Mouse (Mus musculus): ENCODE data around the gene Fars2. TPM values are rescaled to one million over a fixed set of nuclear protein-coding genes. Genes with fewer than 3 reads are reported as not detected.

The Fars2 gene
- polyA plus RNA-seq, 1 experiment = 123 TPM

DNA sequence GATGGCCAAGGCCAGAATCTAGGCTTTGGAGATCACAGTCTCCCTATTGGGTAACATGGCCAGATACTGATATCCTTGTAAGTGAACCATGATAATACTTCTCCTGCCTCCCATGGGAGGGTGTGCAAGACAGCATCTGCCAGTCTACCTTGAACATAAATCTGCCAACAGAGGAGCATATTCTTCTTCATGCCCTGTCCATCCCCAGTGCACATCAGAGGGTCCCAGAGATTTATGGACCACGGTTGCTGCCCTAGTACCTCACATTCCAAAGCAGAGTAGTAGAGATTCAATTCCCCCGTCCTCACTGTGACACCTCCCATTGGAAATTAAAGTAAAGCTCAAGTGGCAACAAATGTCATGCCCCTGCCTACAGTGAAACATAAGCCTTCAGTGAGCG, 361.0 kb downstream of the Fars2 start:
- no peaks in the 10 kb centered on the region for H3K4me1 ChIP-seq (ENCODE audit: control insufficient read depth, insufficient read depth, low read length)
- TF ChIP-seq POLR2A (IDR thresholded peaks at IDR 0.05; ENCODE audit: control insufficient read depth, low read depth, low read length) (no peak), CTCF (IDR thresholded peaks at IDR 0.05; ENCODE audit: control insufficient read depth, insufficient read depth, insufficient replicate concordance, low read depth, low read length) (no peak)

GRCm38 (mm10) chr13:36480101-36480500, 362.9 kb downstream of the Fars2 start:
- no peaks in the 10 kb centered on the region for H3K4me1 ChIP-seq (ENCODE audit: control insufficient read depth, insufficient read depth, low read length)
- no peaks in the 10 kb centered on the region for H3K36me3 ChIP-seq (ENCODE audit: control insufficient read depth, insufficient read depth, low read length)
- no peaks in the 10 kb centered on the region for H3K27me3 ChIP-seq (ENCODE audit: control insufficient read depth, insufficient read depth, low read length)
- no peak overlapping the region for H3K4me3 ChIP-seq (ENCODE audit: control insufficient read depth, low read depth, low read length)
- TF ChIP-seq CTCF (IDR thresholded peaks at IDR 0.05; ENCODE audit: control insufficient read depth, insufficient read depth, insufficient replicate concordance, low read depth, low read length) = no peak
- no peak for TF ChIP-seq POLR2A (IDR thresholded peaks at IDR 0.05; ENCODE audit: control insufficient read depth, low read depth, low read length)
- H3K27ac ChIP-seq (ENCODE audit: control insufficient read depth, insufficient read depth, low read depth, low read length) = no peak overlapping the region

More for the DNA sequence above, 361.0 kb downstream of the Fars2 start:
- no peak overlapping the region for H3K4me3 ChIP-seq (ENCODE audit: control insufficient read depth, low read depth, low read length)
- no peaks in the 10 kb centered on the region for H3K36me3 ChIP-seq (ENCODE audit: control insufficient read depth, insufficient read depth, low read length)
- no peak overlapping the region for H3K27ac ChIP-seq (ENCODE audit: control insufficient read depth, insufficient read depth, low read depth, low read length)
- no peaks in the 10 kb centered on the region for H3K27me3 ChIP-seq (ENCODE audit: control insufficient read depth, insufficient read depth, low read length)

DNA sequence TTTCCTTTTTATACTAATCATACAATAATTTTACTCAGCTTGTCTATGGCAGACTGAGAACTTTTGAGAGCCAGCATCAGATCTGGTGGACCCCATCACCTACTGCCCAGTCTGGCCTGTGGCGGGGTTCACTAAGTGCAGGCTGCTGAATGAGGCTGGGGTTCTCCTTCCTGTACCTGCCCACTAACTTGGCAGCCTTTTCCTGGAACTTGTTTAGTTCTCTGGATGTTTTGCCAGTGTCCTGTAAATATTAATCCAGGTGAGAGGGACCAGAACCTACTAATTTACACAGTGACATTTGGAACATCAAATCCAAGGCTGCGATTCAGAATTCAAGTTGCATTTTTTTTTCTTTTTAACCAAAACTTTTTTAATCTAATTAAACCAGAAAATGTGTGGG, 367.2 kb downstream of the Fars2 start:
- no peak for TF ChIP-seq CTCF (IDR thresholded peaks at IDR 0.05; ENCODE audit: control insufficient read depth, insufficient read depth, insufficient replicate concordance, low read depth, low read length)
- no peak for TF ChIP-seq POLR2A (IDR thresholded peaks at IDR 0.05; ENCODE audit: control insufficient read depth, low read depth, low read length)
- Histone ChIP-seq H3K36me3 (ENCODE audit: control insufficient read depth, insufficient read depth, low read length) (no peaks in the 10 kb centered on the region), H3K4me1 (ENCODE audit: control insufficient read depth, insufficient read depth, low read length) (no peaks in the 10 kb centered on the region), H3K27ac (ENCODE audit: control insufficient read depth, insufficient read depth, low read depth, low read length) (no peak overlapping the region), H3K4me3 (ENCODE audit: control insufficient read depth, low read depth, low read length) (no peak overlapping the region), H3K27me3 (ENCODE audit: control insufficient read depth, insufficient read depth, low read length) (no peaks in the 10 kb centered on the region)

DNA sequence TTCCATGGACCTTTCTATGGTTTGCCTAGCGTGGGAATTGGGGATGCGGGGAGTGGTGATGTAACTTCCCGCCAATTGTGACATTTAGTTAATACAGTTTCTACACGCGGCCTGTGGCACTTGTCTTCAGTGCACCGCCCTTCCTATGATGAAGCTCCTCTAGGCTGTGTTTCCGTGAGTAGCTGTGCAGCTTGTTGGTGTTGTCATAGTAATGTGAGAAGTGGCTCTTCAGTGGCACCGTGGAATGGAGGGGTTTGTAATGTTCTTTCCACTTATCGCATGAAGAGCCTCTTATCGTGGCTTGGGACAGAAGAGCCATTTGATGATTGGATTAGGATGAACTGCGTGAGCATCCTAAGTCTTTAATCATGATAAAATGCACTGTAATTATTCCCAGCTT, 369.5 kb downstream of the Fars2 start:
- H3K27ac ChIP-seq (ENCODE audit: control insufficient read depth, insufficient read depth, low read depth, low read length) = no peak overlapping the region
- no peaks in the 10 kb centered on the region for H3K27me3 ChIP-seq (ENCODE audit: control insufficient read depth, insufficient read depth, low read length)
- no peaks in the 10 kb centered on the region for H3K4me1 ChIP-seq (ENCODE audit: control insufficient read depth, insufficient read depth, low read length)
- no peaks in the 10 kb centered on the region for H3K36me3 ChIP-seq (ENCODE audit: control insufficient read depth, insufficient read depth, low read length)
- H3K4me3 ChIP-seq (ENCODE audit: control insufficient read depth, low read depth, low read length) = no peak overlapping the region
- TF ChIP-seq POLR2A (IDR thresholded peaks at IDR 0.05; ENCODE audit: control insufficient read depth, low read depth, low read length) (no peak), CTCF (IDR thresholded peaks at IDR 0.05; ENCODE audit: control insufficient read depth, insufficient read depth, insufficient replicate concordance, low read depth, low read length) (no peak)

DNA sequence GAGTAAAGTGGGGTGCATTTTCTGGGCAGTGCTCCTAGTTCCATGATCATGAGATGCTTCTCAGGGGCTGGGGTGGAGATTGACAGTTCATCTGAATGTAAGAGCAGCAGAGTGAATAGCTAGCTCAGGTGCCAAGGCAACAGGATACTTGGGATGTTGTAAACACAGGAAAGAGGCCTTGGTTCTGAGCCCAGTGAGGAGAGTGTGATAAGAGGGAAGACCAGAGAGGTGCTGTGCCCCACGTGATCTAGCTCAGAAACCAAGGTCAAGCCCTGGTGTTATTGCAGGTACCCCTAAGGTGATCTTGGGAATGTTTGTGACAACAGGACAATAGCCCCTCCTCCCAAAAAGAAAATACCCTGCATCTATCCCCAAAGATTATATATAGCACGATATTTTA, 372.2 kb downstream of the Fars2 start:
- H3K4me1 ChIP-seq (ENCODE audit: control insufficient read depth, insufficient read depth, low read length) = no peaks in the 10 kb centered on the region
- no peak overlapping the region for H3K27ac ChIP-seq (ENCODE audit: control insufficient read depth, insufficient read depth, low read depth, low read length)
- H3K27me3 ChIP-seq (ENCODE audit: control insufficient read depth, insufficient read depth, low read length) = no peaks in the 10 kb centered on the region
- no peaks in the 10 kb centered on the region for H3K36me3 ChIP-seq (ENCODE audit: control insufficient read depth, insufficient read depth, low read length)
- H3K4me3 ChIP-seq (ENCODE audit: control insufficient read depth, low read depth, low read length) = no peak overlapping the region
- TF ChIP-seq CTCF (IDR thresholded peaks at IDR 0.05; ENCODE audit: control insufficient read depth, insufficient read depth, insufficient replicate concordance, low read depth, low read length) (no peak), POLR2A (IDR thresholded peaks at IDR 0.05; ENCODE audit: control insufficient read depth, low read depth, low read length) (no peak)

- Histone ChIP-seq H3K36me3 (ENCODE audit: control insufficient read depth, insufficient read depth, low read length) (no peaks in the 10 kb centered on the region), H3K27me3 (ENCODE audit: control insufficient read depth, insufficient read depth, low read length) (no peaks in the 10 kb centered on the region), H3K4me3 (ENCODE audit: control insufficient read depth, low read depth, low read length) (no peak overlapping the region), H3K27ac (ENCODE audit: control insufficient read depth, insufficient read depth, low read depth, low read length) (no peak overlapping the region), H3K4me1 (ENCODE audit: control insufficient read depth, insufficient read depth, low read length) (no peaks in the 10 kb centered on the region)
- TF ChIP-seq CTCF (IDR thresholded peaks at IDR 0.05; ENCODE audit: control insufficient read depth, insufficient read depth, insufficient replicate concordance, low read depth, low read length) (no peak), POLR2A (IDR thresholded peaks at IDR 0.05; ENCODE audit: control insufficient read depth, low read depth, low read length) (no peak)
Observed at GRCm38 (mm10) chr13:36490612-36491011, 373.4 kb downstream of the Fars2 start.

DNA sequence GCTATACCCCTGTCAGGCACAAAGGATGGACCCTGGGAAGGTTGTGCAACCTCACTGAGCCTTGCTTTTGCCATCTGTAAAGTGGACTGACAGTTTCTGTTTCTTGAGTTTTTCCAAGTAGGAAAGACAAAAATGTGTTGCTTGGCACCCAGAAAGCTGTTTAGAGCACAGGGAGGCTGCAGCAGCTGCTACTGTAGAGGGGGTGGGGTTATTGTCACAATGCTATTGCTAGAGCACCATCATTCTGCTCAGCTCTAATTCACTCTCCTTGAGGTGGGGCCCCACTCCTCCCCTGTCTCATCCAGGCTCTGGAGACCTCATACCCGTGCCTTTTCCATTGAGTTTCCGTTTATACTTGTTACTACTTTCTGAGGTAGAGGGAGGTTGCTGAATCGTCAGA, 375.2 kb downstream of the Fars2 start:
- Histone ChIP-seq H3K27me3 (ENCODE audit: control insufficient read depth, insufficient read depth, low read length) (no peaks in the 10 kb centered on the region), H3K36me3 (ENCODE audit: control insufficient read depth, insufficient read depth, low read length) (no peaks in the 10 kb centered on the region), H3K4me3 (ENCODE audit: control insufficient read depth, low read depth, low read length) (no peak overlapping the region), H3K4me1 (ENCODE audit: control insufficient read depth, insufficient read depth, low read length) (no peaks in the 10 kb centered on the region), H3K27ac (ENCODE audit: control insufficient read depth, insufficient read depth, low read depth, low read length) (no peak overlapping the region)
- TF ChIP-seq POLR2A (IDR thresholded peaks at IDR 0.05; ENCODE audit: control insufficient read depth, low read depth, low read length) (no peak), CTCF (IDR thresholded peaks at IDR 0.05; ENCODE audit: control insufficient read depth, insufficient read depth, insufficient replicate concordance, low read depth, low read length) (no peak)

DNA sequence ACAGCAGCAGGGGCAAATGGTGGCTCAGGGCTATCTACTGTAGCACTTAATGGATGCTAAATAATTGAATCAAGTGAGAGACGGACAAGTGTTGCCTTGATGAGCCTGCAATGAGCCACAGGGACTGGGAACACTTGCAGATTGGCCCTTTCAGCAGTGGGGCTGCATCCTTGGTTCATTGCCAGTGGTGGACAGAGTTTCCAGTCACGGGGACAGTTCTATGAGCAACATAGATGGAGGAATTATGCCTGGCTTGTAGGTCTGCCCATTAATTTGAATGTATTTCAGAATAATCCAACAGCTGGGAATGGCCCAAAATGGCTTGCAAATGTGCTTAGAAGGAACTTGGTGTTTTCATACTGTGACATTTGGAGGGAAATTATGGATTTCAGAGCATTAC, 376.1 kb downstream of the Fars2 start:
- H3K4me1 ChIP-seq (ENCODE audit: control insufficient read depth, insufficient read depth, low read length) = no peaks in the 10 kb centered on the region
- no peak overlapping the region for H3K27ac ChIP-seq (ENCODE audit: control insufficient read depth, insufficient read depth, low read depth, low read length)
- no peak for TF ChIP-seq POLR2A (IDR thresholded peaks at IDR 0.05; ENCODE audit: control insufficient read depth, low read depth, low read length)
- no peak for TF ChIP-seq CTCF (IDR thresholded peaks at IDR 0.05; ENCODE audit: control insufficient read depth, insufficient read depth, insufficient replicate concordance, low read depth, low read length)
- no peaks in the 10 kb centered on the region for H3K27me3 ChIP-seq (ENCODE audit: control insufficient read depth, insufficient read depth, low read length)
- no peak overlapping the region for H3K4me3 ChIP-seq (ENCODE audit: control insufficient read depth, low read depth, low read length)
- H3K36me3 ChIP-seq (ENCODE audit: control insufficient read depth, insufficient read depth, low read length) = no peaks in the 10 kb centered on the region

Measured in testis, adult 2 months (tissue).